Mouse (Mus musculus) adrenal gland, adult 2 months (tissue): ENCODE data around the gene Rpl18. TPM values are rescaled to one million over a fixed set of nuclear protein-coding genes. Genes with fewer than 3 reads are reported as not detected.

Source experiments
- DNase-seq: peaks from one replicate; pipeline ENCODE4 v3.0.0; 2021
- long read RNA-seq: library from polyadenylated mRNA; stranded (forward); transcript quantifications from one replicate; pipeline ENCODE4 v2.0.0, GENCODE M21; 2021
- polyA plus RNA-seq: library from polyadenylated mRNA; depleted of rRNA; stranded (reverse); fragments of >200 nt; gene quantifications from 2 replicates; pipeline ENCODE4 v1.2.3, GENCODE M21; 2012; rRNA removed
- total RNA-seq, 2 experiments: library from RNA; stranded (reverse); gene quantifications; 2 replicates each; pipeline ENCODE4 v1.2.3; 2021

Rpl18 gene
- total RNA-seq (1,000 to 10,000 TPM in 1 of 2 experiments, 100 to 1,000 TPM in 1; 972 to 1,050 TPM), polyA plus RNA-seq (1,143 and 1,258 TPM in 2 replicates)
- long read RNA-seq, transcript Rpl18-202 (6 exons, 1,027 nt) = minor isoform, 7 of 170 reads
- long read RNA-seq, transcript Rpl18-201 (6 exons, 679 nt) = major isoform, 130 of 170 reads
- long read RNA-seq, transcript Rpl18-205 (2 exons, 450 nt) = minor isoform, 6 of 170 reads
- long read RNA-seq, partial matches to known transcripts = 22 of 170 reads
- long read RNA-seq, other reads (novel, unspliced or antisense) = 5 of 170 reads

- DNase-seq = peak; percentile 99
These were observed at the start of gene Rpl18 for GRCm38 (mm10) chr7:45715090-45715708. Rpl18 (plus strand) TSS chr7:45715457.

GRCm38 (mm10) chr7:45666161-45666560 is 49.1 kb upstream of the Rpl18 start, which contains the start of gene Fut2:
Fut2 (minus strand) TSS chr7:45666394.
- no peak for DNase-seq

- no peak for DNase-seq
These were observed 47.5 kb upstream of the Rpl18 start for GRCm38 (mm10) chr7:45667761-45668160.

GRCm38 (mm10) chr7:45668921-45669320 is 46.3 kb upstream of the Rpl18 start:
- no peak for DNase-seq

- DNase-seq = no peak
These were observed 37.5 kb upstream of the Rpl18 start for GRCm38 (mm10) chr7:45677627-45678295.

GRCm38 (mm10) chr7:45678513-45678912 is 36.7 kb upstream of the Rpl18 start:
- DNase-seq = peak; percentile 85

- DNase-seq = peak; percentile 81
These were observed 35.2 kb upstream of the Rpl18 start for GRCm38 (mm10) chr7:45679966-45680621.

GRCm38 (mm10) chr7:45681046-45681736 is 34.1 kb upstream of the Rpl18 start:
- DNase-seq = no peak

GRCm38 (mm10) chr7:45682144-45683126 is 32.8 kb upstream of the Rpl18 start:
- DNase-seq = peak; percentile 87

- no peak for DNase-seq
These were observed 31.7 kb upstream of the Rpl18 start, which contains the start of gene Ntn5 for GRCm38 (mm10) chr7:45683396-45684050. Ntn5 (plus strand) TSS chr7:45684022.

- no peak for DNase-seq
These were observed 29.4 kb upstream of the Rpl18 start for GRCm38 (mm10) chr7:45685811-45686210.

GRCm38 (mm10) chr7:45686841-45687240 is 28.4 kb upstream of the Rpl18 start:
- no peak for DNase-seq

- DNase-seq = no peak
These were observed 26.2 kb upstream of the Rpl18 start for GRCm38 (mm10) chr7:45689099-45689498.

- DNase-seq = peak; percentile 40
These were observed 25.5 kb upstream of the Rpl18 start for GRCm38 (mm10) chr7:45689800-45690199.

GRCm38 (mm10) chr7:45692364-45692763 is 22.9 kb upstream of the Rpl18 start:
- no peak for DNase-seq

- no peak for DNase-seq
These were observed 21.2 kb upstream of the Rpl18 start, which contains the start of gene Sec1 for GRCm38 (mm10) chr7:45693921-45694591. Sec1 (minus strand) TSS chr7:45694402.

- no peak for DNase-seq
These were observed 20.2 kb upstream of the Rpl18 start for GRCm38 (mm10) chr7:45695098-45695497.

GRCm38 (mm10) chr7:45697894-45698293 is 17.4 kb upstream of the Rpl18 start:
- no peak for DNase-seq

GRCm38 (mm10) chr7:45699523-45700141 is 15.6 kb upstream of the Rpl18 start, which contains the start of gene Car11:
Car11 (plus strand) TSS chr7:45699843.
- DNase-seq = peak; percentile 45
